ENCODE assay signal across 8 mouse cellular contexts in the genomic region with DNA sequence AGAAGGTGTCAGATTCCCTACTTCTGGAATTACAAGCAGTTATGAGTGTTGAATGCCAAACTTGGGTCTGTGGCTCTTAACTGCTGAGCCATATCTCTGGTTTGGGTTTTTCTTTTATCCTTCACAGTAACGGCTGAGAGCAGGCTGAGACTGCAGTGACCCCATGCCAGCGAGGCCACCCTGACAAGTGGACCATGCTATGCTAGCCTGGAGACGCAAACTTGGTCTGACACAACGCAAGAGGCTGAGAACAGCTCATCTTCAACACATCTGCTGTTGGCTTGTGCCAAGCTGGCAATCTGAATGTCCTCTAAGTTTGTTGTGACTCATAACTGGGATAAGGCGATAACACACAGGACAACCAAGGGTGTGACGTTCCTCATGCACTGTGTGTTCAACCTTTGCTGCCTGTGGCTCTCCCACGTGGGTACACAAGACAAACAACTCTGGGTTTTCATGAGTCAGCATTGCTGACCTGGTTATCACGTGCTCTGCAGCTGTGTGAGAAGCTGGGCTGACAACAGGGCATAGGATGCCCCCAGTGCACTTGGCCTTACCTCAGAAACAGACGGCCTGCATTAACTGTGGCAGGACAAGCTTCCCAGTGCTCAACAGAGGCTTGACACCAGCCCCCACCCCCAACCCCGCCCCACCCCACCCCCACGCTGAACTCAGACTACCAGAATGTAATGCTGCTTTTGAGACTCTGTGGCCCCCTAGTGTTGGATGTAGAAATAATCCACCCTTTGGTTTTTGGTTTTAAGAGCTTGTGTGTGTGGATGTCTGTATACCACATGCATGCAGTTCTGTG. TPM values are rescaled to one million over a fixed set of nuclear protein-coding genes. Genes with fewer than 3 reads are reported as not detected.
A peak's percentile ranks its signal among the peaks of the same experiment; 100 is the strongest.
DNase-seq lines count a peak whose midpoint lies in the region; ATAC-seq and TF ChIP-seq lines count a peak whose summit lies in the region.

No protein-coding gene starts in this region.

- TF ChIP-seq EP300 in liver, postnatal 0 days (IDR thresholded peaks at IDR 0.05; ENCODE audit: low read depth), result peak; percentile 98

- peak overlapping the region; percentile 48; the same call in 1 of the 2 replicates for H3K27ac ChIP-seq in embryonic facial prominence, embryonic 13.5 days
- peak overlapping the region; percentile 65; the same call in 1 of the 2 replicates for H3K27ac ChIP-seq in heart, embryonic 10.5 days
- H3K27ac ChIP-seq in liver, postnatal 0 days (ENCODE audit: low read depth), result peak overlapping the region; percentile 96
- H3K27ac ChIP-seq in neural tube, embryonic 13.5 days (replicated peaks), result no peak overlapping the region

- H3K9me3 ChIP-seq in embryonic facial prominence, embryonic 13.5 days, result no peaks in the 10 kb centered on the region
- H3K9me3 ChIP-seq in heart, embryonic 10.5 days, result no peaks in the 10 kb centered on the region
- no peaks in the 10 kb centered on the region for H3K9me3 ChIP-seq in liver, postnatal 0 days (ENCODE audit: low read length)
- H3K9me3 ChIP-seq in neural tube, embryonic 13.5 days, result no peaks in the 10 kb centered on the region

- peak; percentile 70 for TF ChIP-seq CTCF in liver, postnatal 0 days (IDR thresholded peaks at IDR 0.05; ENCODE audit: low read depth)

- no peaks in the 10 kb centered on the region for H3K27me3 ChIP-seq in embryonic facial prominence, embryonic 13.5 days
- no peaks in the 10 kb centered on the region for H3K27me3 ChIP-seq in heart, embryonic 10.5 days (ENCODE audit: insufficient read depth, poor library complexity, severe bottlenecking)
- H3K27me3 ChIP-seq in liver, postnatal 0 days (ENCODE audit: insufficient read depth, low read length), result no peaks in the 10 kb centered on the region
- no peaks in the 10 kb centered on the region for H3K27me3 ChIP-seq in neural tube, embryonic 13.5 days

- H3K4me3 ChIP-seq in embryonic facial prominence, embryonic 13.5 days, result no peak overlapping the region
- H3K4me3 ChIP-seq in heart, embryonic 10.5 days, result no peak overlapping the region
- no peak overlapping the region for H3K4me3 ChIP-seq in liver, postnatal 0 days (ENCODE audit: low read depth, low read length)
- no peak overlapping the region for H3K4me3 ChIP-seq in neural tube, embryonic 13.5 days

- no peak overlapping the region for H3K9ac ChIP-seq in embryonic facial prominence, embryonic 13.5 days
- peak overlapping the region; percentile 47 for H3K9ac ChIP-seq in liver, postnatal 0 days (replicated peaks)
- no peak overlapping the region for H3K9ac ChIP-seq in neural tube, embryonic 13.5 days

- H3K4me2 ChIP-seq in embryonic facial prominence, embryonic 13.5 days, result no peak overlapping the region
- H3K4me2 ChIP-seq in liver, postnatal 0 days (ENCODE audit: low read depth, low read length), result peak overlapping the region; percentile 39
- no peak overlapping the region for H3K4me2 ChIP-seq in neural tube, embryonic 13.5 days

- H3K36me3 ChIP-seq in embryonic facial prominence, embryonic 13.5 days, result peaks cover 23% of the 10 kb centered on the region
- peaks cover 23% of the 10 kb centered on the region for H3K36me3 ChIP-seq in heart, embryonic 10.5 days
- peaks cover 8% of the 10 kb centered on the region for H3K36me3 ChIP-seq in liver, postnatal 0 days (replicated peaks; ENCODE audit: insufficient read depth, low read length)
- peaks cover 20% of the 10 kb centered on the region for H3K36me3 ChIP-seq in neural tube, embryonic 13.5 days

- 38% methylated on average over 11 of the region's 11 CpGs for WGBS in embryonic facial prominence, embryonic 13.5 days
- WGBS in heart, embryonic 10.5 days, result 24% methylated on average over 11 of the region's 11 CpGs
- WGBS in liver, postnatal 0 days (ENCODE audit: insufficient replicate concordance), result 18% methylated on average over 11 of the region's 11 CpGs
- 47% methylated on average over 11 of the region's 11 CpGs for WGBS in neural tube, embryonic 13.5 days

- peak; percentile 61 for DNase-seq in CD4-positive helper T cell, adult 2 months (ENCODE audit: low read depth, low spot score)
- DNase-seq in adipocyte (ENCODE audit: low spot score), result peak; percentile 66
- peak; percentile 96 for DNase-seq in heart, embryonic 10.5 days (ENCODE audit: low spot score)
- DNase-seq in kidney, adult 9 months, result peak; percentile 86
- peak; percentile 86 for DNase-seq in liver, postnatal 0 days
- DNase-seq in thymus, postnatal 36 days, result peak; percentile 18 to 29

- H3K4me1 ChIP-seq in embryonic facial prominence, embryonic 13.5 days, result peaks cover 14% of the 10 kb centered on the region
- peaks cover 18% of the 10 kb centered on the region for H3K4me1 ChIP-seq in heart, embryonic 10.5 days
- peaks cover 30% of the 10 kb centered on the region for H3K4me1 ChIP-seq in liver, postnatal 0 days (ENCODE audit: insufficient read depth)
- peaks cover 3% of the 10 kb centered on the region; the same call in 1 of the 2 replicates for H3K4me1 ChIP-seq in neural tube, embryonic 13.5 days (replicated peaks)

- ATAC-seq in embryonic facial prominence, embryonic 13.5 days (ENCODE audit: insufficient number of reproducible peaks, insufficient read depth, low FRiP score, low TSS enrichment, low read depth), result peak; percentile 35; the same call in 1 of the 2 replicates
- ATAC-seq in liver, postnatal 0 days, result peak; percentile 95
- peak; percentile 49 for ATAC-seq in neural tube, embryonic 13.5 days (ENCODE audit: low read depth)

RNA-seq across cellular contexts. Expression of gene Atg14, which starts 36.9 kb away (rescaled TPM):
- polyA plus RNA-seq in embryonic facial prominence, embryonic 13.5 days (2015; fragmentation: Nextera tagmentation; extraction: Ambion mirVana), result 17.1 and 19.1 TPM in 2 replicates
- polyA plus RNA-seq in heart, embryonic 10.5 days (2016; fragmentation: Nextera tagmentation; extraction: Ambion mirVana), result 10.6 and 11.7 TPM in 2 replicates
- 5.6 and 6.3 TPM in 2 replicates for polyA plus RNA-seq in liver, postnatal 0 days (2015; fragmentation: Nextera tagmentation; extraction: Ambion mirVana)
- 19.1 and 19.3 TPM in 2 replicates for polyA plus RNA-seq in neural tube, embryonic 13.5 days (2015; fragmentation: Nextera tagmentation; extraction: Ambion mirVana)

Comparison
In these comparisons a context has a peak if more than half of its experiments do, and no peak if none do; other contexts are left out.
1. DNase-seq: peak in every context shown above with its lines; median percentile 96 in heart, embryonic 10.5 days; 86 in kidney, adult 9 months; 86 in liver, postnatal 0 days; 66 in adipocyte; 61 in CD4-positive helper T cell, adult 2 months; 24 in thymus, postnatal 36 days.
2. ATAC-seq: peak in every context shown above with its lines; median percentile 95 in liver, postnatal 0 days; 49 in neural tube, embryonic 13.5 days; 35 in embryonic facial prominence, embryonic 13.5 days.